Mouse (Mus musculus) cerebellum, postnatal 25 days (tissue): ENCODE results near the gene Cwc25.
A peak's percentile ranks its signal among the peaks of the same experiment; 100 is the strongest.
"Not testable (repeated sequence)": the region's sequence is repeated elsewhere in the genome, so short reads cannot be mapped to it uniquely, and the experiment has no call there.

Source experiments
- DNase-seq, 2 experiments: peaks; one replicate each; pipeline ENCODE4 v3.0.0; 2021; ENCODE audit warnings: mixed read lengths in 2 of 2

Gene Cwc25

GRCm38 (mm10) chr11:97800691-97801408 lies 34.5 kb upstream of the Cwc25 start:
- DNase-seq, result peak; percentile 29 to 56

- peak; percentile 75 to 77 for DNase-seq
Measured at GRCm38 (mm10) chr11:97799994-97800690, 33.8 kb upstream of the Cwc25 start.

GRCm38 (mm10) chr11:97799146-97799993 lies 33.0 kb upstream of the Cwc25 start:
- DNase-seq, result peak; percentile 93 to 95

DNA sequence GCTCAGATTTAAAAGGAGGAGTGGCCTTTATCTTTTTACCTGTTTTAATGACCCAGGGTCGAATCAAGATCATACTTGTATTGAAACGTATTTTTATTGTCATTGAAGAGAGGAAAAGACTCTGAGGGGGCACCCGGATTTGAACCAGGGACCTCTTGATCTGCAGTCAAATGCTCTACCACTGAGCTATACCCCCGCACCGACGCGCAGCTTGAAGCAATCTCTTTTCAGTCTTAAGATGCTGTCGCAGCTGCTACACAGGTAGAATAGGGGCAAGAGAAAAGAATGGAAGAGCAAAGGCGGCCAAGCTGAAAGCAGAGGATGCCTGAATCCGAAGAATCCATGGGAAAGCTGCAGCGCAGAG lies 32.4 kb upstream of the Cwc25 start, which contains the start of gene Lasp1:
Gene Lasp1, plus strand, starts transcription at position 219 of the 364 bp plus-strand sequence.
- peak; percentile 93 to 97 for DNase-seq

DNA sequence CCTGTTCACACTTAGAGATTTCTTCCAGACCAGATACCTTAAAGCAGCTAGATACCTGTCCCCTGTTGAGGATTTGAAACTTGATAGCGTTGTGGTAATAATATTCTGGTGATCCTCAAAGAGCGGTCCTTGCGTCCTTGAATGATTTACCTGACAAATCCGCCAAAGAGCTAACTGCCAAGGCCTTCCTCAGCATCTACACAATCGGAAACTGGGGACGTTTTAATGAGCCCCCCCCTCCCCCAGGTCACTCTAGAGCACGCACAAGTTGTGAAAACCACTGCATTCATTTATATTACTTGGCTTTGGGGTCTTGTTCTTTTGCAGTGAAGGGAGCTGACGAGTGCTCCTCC lies 31.7 kb upstream of the Cwc25 start:
- DNase-seq, result no peak

DNA sequence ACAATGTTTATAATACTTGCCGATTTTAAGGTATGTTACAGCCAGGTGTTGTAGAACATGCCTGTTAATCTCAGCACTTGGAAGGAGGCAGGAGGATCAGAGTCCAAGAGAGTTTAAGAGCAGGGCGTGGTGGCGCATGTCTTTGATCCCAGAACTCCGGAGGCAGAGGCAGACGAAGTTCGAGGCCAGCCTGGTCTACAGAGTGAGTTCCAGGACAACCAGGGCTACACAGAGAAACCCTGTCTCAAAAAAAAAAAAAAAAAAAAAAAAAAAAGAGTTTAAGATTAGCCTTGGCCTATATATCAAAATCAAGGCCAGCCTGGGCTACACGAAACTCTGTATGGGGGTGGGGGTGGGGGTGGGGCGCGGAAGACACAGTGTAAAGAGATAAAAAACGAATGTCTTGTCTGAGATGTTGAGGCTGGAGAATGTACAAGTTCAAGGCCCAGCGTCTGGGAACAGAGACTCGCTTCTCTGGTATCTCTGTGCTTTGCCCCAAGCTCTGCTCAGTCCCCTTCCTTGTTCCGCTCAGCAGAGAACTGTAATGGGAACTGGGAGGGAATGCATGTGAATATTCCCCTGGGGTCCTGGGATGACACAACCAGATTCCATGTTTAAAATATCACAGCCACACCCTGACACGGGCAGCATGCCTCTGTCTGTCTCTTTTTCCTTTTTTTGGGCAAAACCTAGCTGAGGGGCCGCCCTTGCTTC lies 31.2 kb upstream of the Cwc25 start:
- DNase-seq, result peak; percentile 6 to 36

DNA sequence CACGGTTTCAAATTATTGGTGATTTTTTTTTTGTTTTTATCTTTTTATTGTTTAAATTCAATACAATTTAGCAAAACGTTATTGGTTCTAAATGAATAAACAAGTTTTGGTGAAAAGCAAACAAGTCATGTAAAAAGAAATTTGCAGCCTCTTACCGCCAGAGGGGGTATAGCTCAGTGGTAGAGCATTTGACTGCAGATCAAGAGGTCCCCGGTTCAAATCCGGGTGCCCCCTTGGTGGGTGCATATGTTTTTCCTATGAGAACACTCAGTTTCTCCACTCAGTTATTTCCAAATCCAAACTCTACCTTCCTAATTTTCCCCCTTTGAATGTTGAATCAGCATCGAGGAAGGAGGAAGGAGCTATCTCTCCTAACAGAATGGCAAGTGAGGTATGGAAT lies 30.6 kb upstream of the Cwc25 start:
- DNase-seq, result peak; percentile 84 to 87

- peak in 1 of 2 experiments; percentile 56 for DNase-seq
Measured at GRCm38 (mm10) chr11:97793165-97793564, 26.8 kb upstream of the Cwc25 start.

GRCm38 (mm10) chr11:97790778-97791438 lies 24.6 kb upstream of the Cwc25 start:
- DNase-seq, result not testable (repeated sequence)

GRCm38 (mm10) chr11:97789727-97790126 lies 23.4 kb upstream of the Cwc25 start:
- DNase-seq, result no peak

GRCm38 (mm10) chr11:97787961-97788360 lies 21.6 kb upstream of the Cwc25 start:
- DNase-seq, result no peak

DNA sequence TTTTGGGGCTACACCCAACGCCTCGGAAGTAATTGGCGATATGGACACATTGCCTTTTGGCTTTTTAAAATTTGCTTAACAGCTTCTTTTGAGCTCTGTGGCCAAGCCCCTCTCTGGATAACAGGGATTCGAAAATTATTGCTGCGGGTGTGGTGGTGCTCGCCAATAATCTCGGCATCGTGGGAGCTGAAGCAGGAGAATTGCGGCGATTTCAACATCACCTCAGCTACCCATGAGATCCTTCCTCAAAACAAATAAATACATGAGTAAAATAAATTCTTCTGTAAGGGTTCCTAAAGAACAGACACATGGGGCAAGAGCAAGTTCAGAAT lies 16.2 kb upstream of the Cwc25 start:
- DNase-seq, result no peak

GRCm38 (mm10) chr11:97781832-97782563 lies 15.6 kb upstream of the Cwc25 start, which contains the start of gene Rpl23:
Rpl23 (minus strand) TSS chr11:97782437.
- DNase-seq, result peak; percentile 100

- DNase-seq, result no peak
Measured at GRCm38 (mm10) chr11:97781478-97781831, 15.1 kb upstream of the Cwc25 start.

DNA sequence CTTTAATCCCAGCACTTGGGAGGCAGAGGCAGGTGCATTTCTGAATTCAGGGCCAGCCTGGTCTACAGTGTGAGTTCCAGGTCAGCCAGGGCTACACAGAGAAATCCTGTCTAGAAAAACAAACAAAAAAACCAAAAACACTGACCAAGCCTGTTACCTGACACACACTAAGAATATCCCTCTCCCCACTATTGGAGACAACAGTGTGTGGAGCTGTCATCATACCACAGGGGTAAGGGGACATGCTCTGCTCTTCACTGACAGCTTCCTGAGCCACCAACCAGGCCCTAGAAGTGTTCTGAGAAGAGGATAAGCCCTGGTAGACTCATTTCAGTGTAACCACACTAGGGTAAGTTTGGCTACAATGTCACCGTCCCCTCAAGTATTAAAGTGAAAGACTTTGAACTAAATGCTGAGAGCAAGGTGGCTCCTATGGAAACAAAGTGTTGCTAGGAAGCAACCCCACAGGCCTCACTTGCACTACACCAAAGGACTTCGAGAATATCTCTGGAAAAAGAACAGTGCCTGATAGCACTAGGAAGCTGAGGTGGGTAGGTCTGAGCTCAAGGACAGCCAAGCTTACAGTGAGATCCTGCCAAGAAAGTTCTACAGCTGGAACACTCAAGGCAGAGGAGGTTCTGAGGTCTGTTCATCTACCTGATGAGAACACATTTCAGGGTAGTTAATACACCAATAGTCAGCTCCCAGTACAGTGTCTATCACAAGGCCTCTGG lies 13.8 kb upstream of the Cwc25 start:
- DNase-seq, result no peak

GRCm38 (mm10) chr11:97778918-97779317 lies 12.6 kb upstream of the Cwc25 start:
- no peak for DNase-seq

GRCm38 (mm10) chr11:97777129-97777529 lies 10.8 kb upstream of the Cwc25 start:
- DNase-seq, result peak in 1 of 2 experiments; percentile 25

DNA sequence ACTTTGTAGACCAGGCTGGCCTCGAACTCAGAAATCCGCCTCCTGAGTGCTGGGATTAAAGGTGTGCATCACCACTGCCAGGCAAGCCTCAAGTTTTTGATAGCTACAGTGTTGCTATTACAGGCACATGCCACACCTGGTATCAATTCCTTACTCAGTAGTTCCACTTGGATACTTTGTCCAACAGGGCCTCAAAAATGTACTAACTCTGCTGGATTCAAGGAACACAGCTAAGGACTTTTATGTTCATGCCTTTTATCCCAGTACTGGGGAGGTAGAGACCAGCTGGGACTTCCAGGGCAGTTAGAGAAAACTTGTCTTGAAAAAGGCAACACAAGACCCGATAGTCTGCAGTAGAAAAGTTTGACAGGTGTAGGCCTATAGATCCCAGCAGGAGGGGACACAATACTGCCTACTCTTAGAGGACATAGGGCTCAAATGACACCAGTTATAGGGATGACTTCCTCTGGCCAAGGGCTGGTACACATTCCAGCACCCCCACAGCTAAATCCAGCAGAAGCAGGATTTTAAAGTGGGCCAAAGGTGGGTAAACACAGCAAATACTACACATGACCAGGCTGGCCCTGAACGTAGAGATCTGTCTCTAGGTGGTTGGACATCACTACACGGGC lies 10.3 kb upstream of the Cwc25 start:
- DNase-seq, result no peak

DNA sequence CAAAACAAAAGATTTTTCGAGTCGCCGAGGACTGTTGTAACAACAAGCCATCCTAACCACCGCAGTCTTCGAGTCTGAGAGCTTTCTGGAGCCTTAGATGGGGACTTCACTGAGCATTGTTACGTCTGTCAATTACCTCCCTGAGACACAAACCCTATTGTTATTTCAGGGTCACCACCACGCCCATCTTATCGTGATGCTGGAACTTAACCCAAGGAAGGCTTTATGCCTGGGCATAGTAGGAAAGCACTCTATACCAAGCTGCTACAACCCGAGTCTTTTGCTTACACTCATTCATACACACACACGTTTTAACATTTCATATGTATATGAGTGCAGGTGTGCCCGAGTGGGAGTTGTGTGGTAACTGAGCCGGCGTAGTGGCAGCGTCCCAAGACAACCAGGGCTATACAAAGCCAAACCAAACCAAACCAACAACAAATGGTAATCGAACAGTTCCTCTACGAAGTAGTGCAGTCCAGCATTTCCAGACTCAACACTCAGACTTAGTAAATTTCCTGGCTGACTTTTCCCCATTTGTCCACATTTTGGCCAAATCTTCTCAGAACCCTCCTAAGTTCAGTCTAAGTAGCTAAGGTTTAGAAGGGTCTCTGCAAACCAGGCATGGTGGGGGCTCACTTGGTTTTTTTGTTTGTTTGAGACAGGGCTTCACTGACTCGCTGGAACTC lies 9.6 kb upstream of the Cwc25 start, which contains the start of gene 1700001P01Rik:
Gene 1700001P01Rik, minus strand, starts transcription at position 111 of the 689 bp plus-strand sequence.
- no peak for DNase-seq

- DNase-seq, result no peak
Measured at GRCm38 (mm10) chr11:97775186-97775585, 8.8 kb upstream of the Cwc25 start.
